Comparison of ENCODE assay signal across 28 mouse cellular contexts in the genomic region with DNA sequence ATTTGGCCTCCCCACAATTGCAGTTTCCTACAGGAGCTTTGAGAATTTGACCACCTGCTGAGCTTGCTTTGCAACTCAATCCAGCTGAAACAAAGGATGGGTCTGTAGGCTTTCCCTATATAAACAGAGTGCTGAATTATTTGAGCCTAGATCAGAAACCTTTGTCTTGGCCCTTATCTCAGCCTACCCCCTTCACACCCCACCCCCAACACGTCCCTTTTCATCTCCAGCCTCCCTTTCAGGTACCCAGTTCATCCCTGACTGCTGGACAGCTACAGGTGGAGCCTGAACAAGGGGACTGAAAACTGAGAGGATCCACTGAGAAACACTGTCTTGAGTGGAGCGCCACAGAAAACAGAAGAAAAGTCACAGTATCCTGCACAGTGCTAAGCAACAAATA. TPM values are rescaled to one million over a fixed set of nuclear protein-coding genes. Genes with fewer than 3 reads are reported as not detected.
"Had no signal": no experiment of that assay in that cellular context is flagged by ENCODE, and none has a peak within 500 bp of the region (broad histone marks: within the 10 kb centered on the region; RNA-seq: fewer than 3 reads in every experiment).

No protein-coding gene starts in this region.

- H3K4me3 ChIP-seq: heart, embryonic 10.5 days; heart, embryonic 12.5 days; intestine, embryonic 15.5 days; kidney, embryonic 15.5 days; limb, embryonic 10.5 days; limb, embryonic 12.5 days; liver, embryonic 13.5 days; liver, embryonic 15.5 days had no signal

- H3K4me2 ChIP-seq: heart, embryonic 12.5 days; hindbrain, embryonic 14.5 days; intestine, embryonic 15.5 days; kidney, embryonic 15.5 days; limb, embryonic 12.5 days; liver, embryonic 11.5 days; liver, embryonic 13.5 days; liver, embryonic 15.5 days had no signal

- H3K36me3 ChIP-seq: heart, embryonic 10.5 days; heart, embryonic 12.5 days; intestine, embryonic 15.5 days; kidney, embryonic 15.5 days; limb, embryonic 10.5 days; limb, embryonic 12.5 days; liver, embryonic 13.5 days; liver, embryonic 15.5 days had no signal

- H3K27me3 ChIP-seq: heart, embryonic 12.5 days; intestine, embryonic 15.5 days; kidney, embryonic 15.5 days; limb, embryonic 12.5 days; liver, embryonic 13.5 days; liver, embryonic 15.5 days had no signal

- H3K9ac ChIP-seq: heart, embryonic 12.5 days; hindbrain, embryonic 14.5 days; intestine, embryonic 15.5 days; kidney, embryonic 15.5 days; limb, embryonic 12.5 days; liver, embryonic 13.5 days; liver, embryonic 15.5 days had no signal

- DNase-seq: gastrocnemius, postnatal 14 days; gastrocnemius, postnatal 36 days; heart, adult 18-20 months; heart, postnatal 10 days; kidney, adult 11 months; kidney, adult 2 months; kidney, adult 9 months; kidney, postnatal 14 days; kidney, postnatal 36 days; layer of hippocampus, adult 9-11 months; layer of hippocampus, postnatal 36 days; liver; liver, embryonic 13.5 days had no signal

- ATAC-seq: hindbrain, embryonic 16.5 days; intestine, embryonic 15.5 days had no signal

- H3K4me1 ChIP-seq: heart, embryonic 10.5 days; heart, embryonic 12.5 days; intestine, embryonic 15.5 days; kidney, embryonic 15.5 days; limb, embryonic 10.5 days; limb, embryonic 12.5 days; liver, embryonic 13.5 days; liver, embryonic 15.5 days had no signal

- H3K9me3 ChIP-seq: intestine, embryonic 15.5 days; liver, embryonic 15.5 days had no signal

- H3K27ac ChIP-seq: heart, embryonic 10.5 days; hindbrain, embryonic 14.5 days; intestine, embryonic 15.5 days; kidney, embryonic 15.5 days; kidney, postnatal 0 days; limb, embryonic 10.5 days; limb, embryonic 12.5 days; liver, embryonic 13.5 days; liver, embryonic 15.5 days had no signal

RNA-seq across cellular contexts. Expression of a gene that starts 10.7 kb away (rescaled TPM):
- polyA plus RNA-seq: heart, embryonic 14.5 days; hindbrain, embryonic 16.5 days had no signal

RNA-seq across cellular contexts. Expression of a gene that starts 15.8 kb away (rescaled TPM):
- polyA plus RNA-seq: inflammation-experienced regulatory T-cells, adult 6 months had no signal

RNA-seq across cellular contexts. Expression of a gene that starts 49.0 kb away (rescaled TPM):
- polyA plus RNA-seq: heart, embryonic 10.5 days; heart, embryonic 12.5 days; heart, embryonic 14.5 days; hindbrain, embryonic 11.5 days; hindbrain, embryonic 14.5 days; inflammation-experienced regulatory T-cells, adult 6 months; kidney, embryonic 15.5 days; kidney, postnatal 0 days; limb, embryonic 10.5 days; limb, embryonic 12.5 days; liver, embryonic 11.5 days; liver, embryonic 13.5 days; liver, embryonic 15.5 days had no signal

RNA-seq across cellular contexts. Expression of a gene that starts 49.3 kb away (rescaled TPM):
- polyA plus RNA-seq: inflammation-experienced regulatory T-cells, adult 6 months; large intestine, adult 2 months; limb, embryonic 10.5 days had no signal
